Mouse (Mus musculus) C2C12 (cell line): ENCODE results near the gene Scfd2. TPM values are rescaled to one million over a fixed set of nuclear protein-coding genes. Genes with fewer than 3 reads are reported as not detected.

Source experiments
- H3K27me3 ChIP-seq: one replicate; pipeline ENCODE4 v1.6.1; 2011; ENCODE audit not compliant: control insufficient read depth, insufficient read depth, insufficient read length
- H3K36me3 ChIP-seq: one replicate; pipeline ENCODE4 v1.6.1; 2011; ENCODE audit not compliant: control insufficient read depth, insufficient read depth
- H3K4me3 ChIP-seq: one replicate; pipeline ENCODE4 v1.5.1; 2011; ENCODE audit warnings: mild to moderate bottlenecking, control low read depth; ENCODE audit not compliant: poor library complexity, insufficient read depth, severe bottlenecking
- H3K79me2 ChIP-seq: one replicate; pipeline ENCODE4 v1.6.1; 2011; ENCODE audit not compliant: control insufficient read depth, insufficient read depth
- H3K79me3 ChIP-seq: one replicate; pipeline ENCODE4 v1.6.1; 2011; ENCODE audit warnings: low read depth, control low read depth
- H3ac ChIP-seq: one replicate; pipeline ENCODE3; 2011; ENCODE audit warnings: low read depth; ENCODE audit not compliant: control insufficient read depth, insufficient read length
- CEBPB ChIP-seq: IDR thresholded peaks from one replicate; pipeline ENCODE4 v1.6.1; 2011; ENCODE audit warnings: low read depth, mild to moderate bottlenecking, control low read depth, moderate library complexity
- CTCF ChIP-seq: IDR thresholded peaks from one replicate; pipeline ENCODE4 v1.5.1; 2011; ENCODE audit not compliant: control insufficient read depth, insufficient read depth, insufficient read length
- FOSL1 ChIP-seq: IDR thresholded peaks from one replicate; pipeline ENCODE4 v1.8.0; 2011; ENCODE audit warnings: mild to moderate bottlenecking, low read length; ENCODE audit not compliant: poor library complexity, insufficient read depth, severe bottlenecking
- MAX ChIP-seq: IDR thresholded peaks from one replicate; pipeline ENCODE4 v1.6.1; 2011; ENCODE audit warnings: mild to moderate bottlenecking, control low read depth
- MYOD1 ChIP-seq: IDR thresholded peaks from one replicate; pipeline ENCODE4 v1.6.1; 2011; ENCODE audit warnings: low read depth; ENCODE audit not compliant: control insufficient read depth, insufficient read length
- MYOG ChIP-seq: IDR thresholded peaks from one replicate; pipeline ENCODE4 v1.6.1; 2011; ENCODE audit not compliant: control insufficient read depth, insufficient read length; ENCODE audit errors: extremely low read depth
- USF1 ChIP-seq: IDR thresholded peaks from one replicate; pipeline ENCODE4 v1.6.1; 2011; ENCODE audit warnings: low read depth, mild to moderate bottlenecking, control low read depth, moderate library complexity
- polyA plus RNA-seq: library from polyadenylated mRNA; unstranded; fragments of >200 nt; fragmentation: generic; extraction: Trizol; gene quantifications from one replicate; pipeline ENCODE4 v1.2.1, GENCODE M21; 2012; ENCODE audit warnings: missing spikeins

The Scfd2 gene
- polyA plus RNA-seq, 1 experiment = 5.8 TPM

- Histone ChIP-seq H3ac (no peak overlapping the region), H3K27me3 (no peaks in the 10 kb centered on the region), H3K4me3 (no peak overlapping the region), H3K79me3 (no peaks in the 10 kb centered on the region), H3K36me3 (no peaks in the 10 kb centered on the region), H3K79me2 (no peaks in the 10 kb centered on the region)
- TF ChIP-seq MAX = no peak
- no peak for TF ChIP-seq USF1
- TF ChIP-seq FOSL1 = no peak
- TF ChIP-seq MYOD1 = no peak
- TF ChIP-seq CTCF = no peak
- no peak for TF ChIP-seq MYOG
- no peak for TF ChIP-seq CEBPB
Measured at GRCm38 (mm10) chr5:74175526-74176270, 355.9 kb downstream of the Scfd2 start.

DNA sequence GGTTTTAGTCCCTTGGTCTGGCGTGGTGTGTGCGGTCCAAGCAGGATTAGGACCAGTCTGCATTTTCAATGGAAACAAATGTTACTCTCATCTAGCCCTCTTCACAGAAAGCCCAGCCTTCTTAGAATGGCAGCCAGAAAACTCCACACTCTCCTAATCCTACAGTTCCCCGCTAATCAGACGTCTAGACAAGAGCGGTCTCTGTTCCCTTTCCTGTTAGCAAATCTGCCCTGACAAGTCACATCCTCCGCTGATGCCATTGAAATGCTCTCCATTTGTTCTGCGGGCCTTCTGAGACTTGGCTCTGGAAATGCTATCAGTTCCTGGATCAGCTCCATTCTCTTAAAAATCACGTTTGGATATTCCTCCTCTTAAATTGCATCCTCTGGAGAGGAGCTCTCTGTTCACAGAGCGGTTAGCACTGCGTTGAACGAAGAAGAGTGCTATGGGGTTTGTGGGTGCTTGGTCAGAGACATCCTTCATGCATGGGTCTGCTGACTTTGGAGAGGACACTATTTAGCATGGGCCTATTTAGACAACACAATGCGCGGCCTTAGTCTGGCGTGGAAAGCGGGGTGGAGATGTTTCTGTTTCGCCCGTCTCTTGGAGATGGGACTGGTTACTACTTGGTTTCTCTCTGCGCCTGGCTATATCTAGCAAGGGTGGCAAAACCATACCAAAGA lies 358.3 kb downstream of the Scfd2 start:
- Histone ChIP-seq H3ac (no peak overlapping the region), H3K79me2 (no peaks in the 10 kb centered on the region), H3K36me3 (no peaks in the 10 kb centered on the region), H3K4me3 (no peak overlapping the region), H3K27me3 (no peaks in the 10 kb centered on the region), H3K79me3 (no peaks in the 10 kb centered on the region)
- no peak for TF ChIP-seq MAX
- no peak for TF ChIP-seq USF1
- no peak for TF ChIP-seq MYOG
- TF ChIP-seq MYOD1 = no peak
- TF ChIP-seq CEBPB = no peak
- TF ChIP-seq CTCF = no peak
- no peak for TF ChIP-seq FOSL1

DNA sequence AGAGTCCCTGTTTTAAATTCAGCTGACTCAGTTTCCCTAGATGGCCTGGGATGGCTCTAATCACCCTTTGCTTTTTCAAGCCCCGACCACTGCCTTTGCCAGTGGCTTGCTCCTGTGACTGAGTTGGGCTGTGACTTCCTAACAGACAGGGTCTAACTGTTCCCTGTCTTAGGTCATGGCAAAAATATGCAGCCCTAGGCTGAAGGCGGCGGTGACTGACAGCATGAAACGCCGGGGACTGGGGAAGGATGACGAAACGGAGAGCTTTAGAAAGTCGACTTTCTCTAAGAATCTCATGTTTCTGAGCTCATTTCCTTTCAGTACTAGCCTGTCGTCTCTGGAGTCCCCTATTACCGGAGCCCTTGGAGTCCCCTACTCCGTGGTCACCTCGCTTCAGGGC lies 359.4 kb downstream of the Scfd2 start:
- H3K79me2 ChIP-seq = no peaks in the 10 kb centered on the region
- H3K79me3 ChIP-seq = no peaks in the 10 kb centered on the region
- TF ChIP-seq USF1 (no peak), CEBPB (no peak), MYOG (no peak)
- no peak overlapping the region for H3ac ChIP-seq
- H3K36me3 ChIP-seq = no peaks in the 10 kb centered on the region
- no peaks in the 10 kb centered on the region for H3K27me3 ChIP-seq
- H3K4me3 ChIP-seq = no peak overlapping the region

- TF ChIP-seq FOSL1 (no peak), MYOD1 (no peak), CEBPB (no peak), USF1 (no peak), MAX (no peak)
Measured at GRCm38 (mm10) chr5:74171768-74172167, 359.8 kb downstream of the Scfd2 start.

DNA sequence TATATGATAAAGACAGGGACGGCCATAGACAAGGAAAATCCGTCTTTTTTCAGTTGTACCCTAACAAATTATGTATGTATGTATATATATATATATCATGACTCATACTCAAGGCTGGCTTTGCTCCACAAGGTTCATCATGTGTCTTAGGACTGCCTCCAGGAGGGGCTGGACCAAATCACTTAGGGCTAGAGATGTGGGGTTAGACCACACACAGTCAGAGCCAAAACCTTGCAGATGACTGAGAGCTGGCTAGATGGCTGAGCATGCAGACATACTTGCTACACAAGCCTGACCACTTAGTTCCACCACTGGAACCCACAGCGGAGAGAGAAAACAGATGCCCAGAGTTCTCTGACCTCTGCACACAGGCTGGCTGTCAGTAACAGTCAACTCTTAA lies 363.5 kb downstream of the Scfd2 start:
- no peaks in the 10 kb centered on the region for H3K79me2 ChIP-seq
- no peaks in the 10 kb centered on the region for H3K79me3 ChIP-seq
- H3K36me3 ChIP-seq = no peaks in the 10 kb centered on the region
- no peak overlapping the region for H3K4me3 ChIP-seq
- no peak overlapping the region for H3ac ChIP-seq
- TF ChIP-seq CTCF (no peak), MYOG (no peak), FOSL1 (no peak), USF1 (no peak), CEBPB (no peak), MAX (no peak), MYOD1 (no peak)
- no peaks in the 10 kb centered on the region for H3K27me3 ChIP-seq

More at GRCm38 (mm10) chr5:74171768-74172167, 359.8 kb downstream of the Scfd2 start:
- H3K79me2 ChIP-seq = no peaks in the 10 kb centered on the region
- no peaks in the 10 kb centered on the region for H3K27me3 ChIP-seq
- no peak overlapping the region for H3K4me3 ChIP-seq
- no peaks in the 10 kb centered on the region for H3K36me3 ChIP-seq
- H3K79me3 ChIP-seq = no peaks in the 10 kb centered on the region
- no peak overlapping the region for H3ac ChIP-seq

GRCm38 (mm10) chr5:74166642-74167041 lies 364.9 kb downstream of the Scfd2 start:
- H3K4me3 ChIP-seq = no peak overlapping the region
- TF ChIP-seq USF1 (no peak), CTCF (no peak), MYOG (no peak), CEBPB (no peak), MAX (no peak), MYOD1 (no peak), FOSL1 (no peak)
- H3K79me2 ChIP-seq = no peaks in the 10 kb centered on the region
- no peaks in the 10 kb centered on the region for H3K36me3 ChIP-seq
- no peak overlapping the region for H3ac ChIP-seq
- no peaks in the 10 kb centered on the region for H3K27me3 ChIP-seq
- H3K79me3 ChIP-seq = no peaks in the 10 kb centered on the region
